Mouse (Mus musculus): ENCODE data around the gene 4931422A03Rik.

GRCm38 (mm10) chr2:103945571-103946092 is 82.5 kb downstream of the 4931422A03Rik start:
- TF ChIP-seq CTCF (IDR thresholded peaks at IDR 0.05; ENCODE audit: low read depth, low read length) (no peak), POLR2A (IDR thresholded peaks at IDR 0.05; ENCODE audit: insufficient read depth, low read length) (no peak)
